Mouse (Mus musculus): ENCODE measurements at regions not wholly inside any gene's neighbourhood (a gene's known extent, or its start where the extent isn't known, plus 50 kb on each side); places are given as distances from the start of the nearest gene placed in this dataset.

GRCm38 (mm10) chr2:11059731-11060425 lies 112.0 kb upstream of the Prkcq start:
- TF ChIP-seq CTCF (IDR thresholded peaks at IDR 0.05; ENCODE audit: borderline replicate concordance, extremely low read depth, insufficient read depth, insufficient read length), result peak; percentile 84; the same call in 1 of the 2 replicates
- no peak for TF ChIP-seq POLR2A (IDR thresholded peaks at IDR 0.05; ENCODE audit: borderline replicate concordance, extremely low read depth, insufficient read depth, insufficient read length, poor library complexity, severe bottlenecking)

GRCm38 (mm10) chr2:11067384-11067783 lies 104.5 kb upstream of the Prkcq start:
- TF ChIP-seq CTCF (IDR thresholded peaks at IDR 0.05; ENCODE audit: borderline replicate concordance, extremely low read depth, insufficient read depth, insufficient read length) (no peak), POLR2A (IDR thresholded peaks at IDR 0.05; ENCODE audit: borderline replicate concordance, extremely low read depth, insufficient read depth, insufficient read length, poor library complexity, severe bottlenecking) (no peak)
- peak; percentile 12 for DNase-seq (ENCODE audit: low read depth)

More at GRCm38 (mm10) chr2:11059731-11060425, 112.0 kb upstream of the Prkcq start:
- peak; percentile 87 for DNase-seq (ENCODE audit: low read depth)

GRCm38 (mm10) chr2:11083536-11083935 lies 88.4 kb upstream of the Prkcq start:
- TF ChIP-seq POLR2A (IDR thresholded peaks at IDR 0.05; ENCODE audit: borderline replicate concordance, extremely low read depth, insufficient read depth, insufficient read length, poor library complexity, severe bottlenecking) (no peak), CTCF (IDR thresholded peaks at IDR 0.05; ENCODE audit: borderline replicate concordance, extremely low read depth, insufficient read depth, insufficient read length) (no peak)
- no peak for DNase-seq (ENCODE audit: low read depth)

- TF ChIP-seq POLR2A (IDR thresholded peaks at IDR 0.05; ENCODE audit: borderline replicate concordance, extremely low read depth, insufficient read depth, insufficient read length, poor library complexity, severe bottlenecking) (no peak), CTCF (IDR thresholded peaks at IDR 0.05; ENCODE audit: borderline replicate concordance, extremely low read depth, insufficient read depth, insufficient read length) (peak; percentile 59; the same call in 1 of the 2 replicates)
- DNase-seq (ENCODE audit: low read depth), result peak; percentile 54
Measured at GRCm38 (mm10) chr2:11086996-11087395, 84.9 kb upstream of the Prkcq start.

- DNase-seq (ENCODE audit: low read depth), result peak; percentile 80
Measured at GRCm38 (mm10) chr2:11099834-11100622, 71.9 kb upstream of the Prkcq start.

- DNase-seq (ENCODE audit: low read depth), result peak; percentile 76
- TF ChIP-seq CTCF (IDR thresholded peaks at IDR 0.05; ENCODE audit: borderline replicate concordance, extremely low read depth, insufficient read depth, insufficient read length) (peak; percentile 64; the same call in 1 of the 2 replicates), POLR2A (IDR thresholded peaks at IDR 0.05; ENCODE audit: borderline replicate concordance, extremely low read depth, insufficient read depth, insufficient read length, poor library complexity, severe bottlenecking) (no peak)
Measured at GRCm38 (mm10) chr2:11113191-11113590, 58.7 kb upstream of the Prkcq start.

- no peak for DNase-seq (ENCODE audit: low read depth)
Measured at GRCm38 (mm10) chr2:11118625-11119024, 53.3 kb upstream of the Prkcq start.

GRCm38 (mm10) chr2:11119301-11119700 lies 52.6 kb upstream of the Prkcq start:
- DNase-seq (ENCODE audit: low read depth), result no peak
- TF ChIP-seq POLR2A (IDR thresholded peaks at IDR 0.05; ENCODE audit: borderline replicate concordance, extremely low read depth, insufficient read depth, insufficient read length, poor library complexity, severe bottlenecking) (no peak), CTCF (IDR thresholded peaks at IDR 0.05; ENCODE audit: borderline replicate concordance, extremely low read depth, insufficient read depth, insufficient read length) (no peak)

More at GRCm38 (mm10) chr2:11118625-11119024, 53.3 kb upstream of the Prkcq start:
- TF ChIP-seq CTCF (IDR thresholded peaks at IDR 0.05; ENCODE audit: borderline replicate concordance, extremely low read depth, insufficient read depth, insufficient read length) (no peak), POLR2A (IDR thresholded peaks at IDR 0.05; ENCODE audit: borderline replicate concordance, extremely low read depth, insufficient read depth, insufficient read length, poor library complexity, severe bottlenecking) (no peak)

Data from brain, embryonic 14.5 days (tissue).